Mouse (Mus musculus): Measurements from ENCODE around the gene Vps72.
"Not testable (repeated sequence)": the region's sequence is repeated elsewhere in the genome, so short reads cannot be mapped to it uniquely, and the experiment has no call there.

Gene Vps72

GRCm38 (mm10) chr3:95124972-95125371, 14.2 kb downstream of the Vps72 start:
- TF ChIP-seq NANOG (IDR thresholded peaks at IDR 0.05; ENCODE audit: borderline replicate concordance, low read length) = no peak
- TF ChIP-seq CTCF (conservative IDR thresholded peaks at IDR 0.05; ENCODE audit: low read length) = no peak
- no peak for TF ChIP-seq POU5F1 (IDR thresholded peaks at IDR 0.05; ENCODE audit: borderline replicate concordance, low read length)
- Histone ChIP-seq H3K4me3 (replicated peaks; ENCODE audit: low read length) (no peak overlapping the region), H3K4me1 (replicated peaks; ENCODE audit: low read depth, low read length) (peaks cover 47% of the 10 kb centered on the region), H3K36me3 (ENCODE audit: insufficient read depth, low read length) (peaks cover 58% of the 10 kb centered on the region), H3K27me3 (ENCODE audit: insufficient read depth, low read length) (no peaks in the 10 kb centered on the region), H3K9me3 (ENCODE audit: low read length) (no peaks in the 10 kb centered on the region)

- H3K9me3 ChIP-seq (ENCODE audit: low read length) = no peaks in the 10 kb centered on the region
- H3K4me3 ChIP-seq (replicated peaks; ENCODE audit: low read length) = no peak overlapping the region
- H3K27me3 ChIP-seq (ENCODE audit: insufficient read depth, low read length) = no peaks in the 10 kb centered on the region
- H3K36me3 ChIP-seq (ENCODE audit: insufficient read depth, low read length) = peaks cover 44% of the 10 kb centered on the region
- TF ChIP-seq CTCF (conservative IDR thresholded peaks at IDR 0.05; ENCODE audit: low read length) (no peak), POU5F1 (IDR thresholded peaks at IDR 0.05; ENCODE audit: borderline replicate concordance, low read length) (no peak), NANOG (IDR thresholded peaks at IDR 0.05; ENCODE audit: borderline replicate concordance, low read length) (no peak)
- peaks cover 48% of the 10 kb centered on the region for H3K4me1 ChIP-seq (replicated peaks; ENCODE audit: low read depth, low read length)
Measured at GRCm38 (mm10) chr3:95129226-95129651, 18.4 kb downstream of the Vps72 start.

GRCm38 (mm10) chr3:95130081-95130480, 19.3 kb downstream of the Vps72 start:
- no peaks in the 10 kb centered on the region for H3K9me3 ChIP-seq (ENCODE audit: low read length)
- TF ChIP-seq NANOG (IDR thresholded peaks at IDR 0.05; ENCODE audit: borderline replicate concordance, low read length) (no peak), CTCF (conservative IDR thresholded peaks at IDR 0.05; ENCODE audit: low read length) (no peak), POU5F1 (IDR thresholded peaks at IDR 0.05; ENCODE audit: borderline replicate concordance, low read length) (no peak)
- H3K4me1 ChIP-seq (replicated peaks; ENCODE audit: low read depth, low read length) = peaks cover 43% of the 10 kb centered on the region
- no peaks in the 10 kb centered on the region for H3K27me3 ChIP-seq (ENCODE audit: insufficient read depth, low read length)
- no peak overlapping the region for H3K4me3 ChIP-seq (replicated peaks; ENCODE audit: low read length)
- H3K36me3 ChIP-seq (ENCODE audit: insufficient read depth, low read length) = peaks cover 44% of the 10 kb centered on the region

GRCm38 (mm10) chr3:95132389-95132788, 21.6 kb downstream of the Vps72 start:
- TF ChIP-seq CTCF (conservative IDR thresholded peaks at IDR 0.05; ENCODE audit: low read length) = peak; percentile 37

GRCm38 (mm10) chr3:95133176-95133575, 22.4 kb downstream of the Vps72 start:
- H3K36me3 ChIP-seq (ENCODE audit: insufficient read depth, low read length) = peaks cover 38% of the 10 kb centered on the region
- peaks cover 54% of the 10 kb centered on the region for H3K4me1 ChIP-seq (replicated peaks; ENCODE audit: low read depth, low read length)
- peak overlapping the region; percentile 84 for H3K4me3 ChIP-seq (replicated peaks; ENCODE audit: low read length)
- no peaks in the 10 kb centered on the region for H3K27me3 ChIP-seq (ENCODE audit: insufficient read depth, low read length)
- no peaks in the 10 kb centered on the region for H3K9me3 ChIP-seq (ENCODE audit: low read length)
- TF ChIP-seq POU5F1 (IDR thresholded peaks at IDR 0.05; ENCODE audit: borderline replicate concordance, low read length) = no peak
- no peak for TF ChIP-seq CTCF (conservative IDR thresholded peaks at IDR 0.05; ENCODE audit: low read length)
- TF ChIP-seq NANOG (IDR thresholded peaks at IDR 0.05; ENCODE audit: borderline replicate concordance, low read length) = no peak

More at GRCm38 (mm10) chr3:95132389-95132788, 21.6 kb downstream of the Vps72 start:
- H3K4me1 ChIP-seq (replicated peaks; ENCODE audit: low read depth, low read length) = peaks cover 55% of the 10 kb centered on the region
- not testable (repeated sequence) for H3K27me3 ChIP-seq (ENCODE audit: insufficient read depth, low read length); H3K9me3 ChIP-seq (ENCODE audit: low read length)
- H3K4me3 ChIP-seq (replicated peaks; ENCODE audit: low read length) = peak overlapping the region; percentile 84; the same call in 1 of the 2 replicates
- H3K36me3 ChIP-seq (ENCODE audit: insufficient read depth, low read length) = peaks cover 40% of the 10 kb centered on the region

GRCm38 (mm10) chr3:95133680-95134101, 22.9 kb downstream of the Vps72 start, which contains the start of the genes Scnm1 and Lysmd1:
Gene Scnm1 (minus strand): TSS chr3:95134011.
Gene Lysmd1 (plus strand): TSS chr3:95134088.
- Histone ChIP-seq H3K36me3 (ENCODE audit: insufficient read depth, low read length) (peaks cover 33% of the 10 kb centered on the region), H3K27me3 (ENCODE audit: insufficient read depth, low read length) (no peaks in the 10 kb centered on the region), H3K4me1 (replicated peaks; ENCODE audit: low read depth, low read length) (peaks cover 50% of the 10 kb centered on the region), H3K9me3 (ENCODE audit: low read length) (no peaks in the 10 kb centered on the region), H3K4me3 (replicated peaks; ENCODE audit: low read length) (peak within 1 kb of the TSS; percentile 84)
- TF ChIP-seq NANOG (IDR thresholded peaks at IDR 0.05; ENCODE audit: borderline replicate concordance, low read length) = no peak
- 0 out of 2 replicates have a peak, but pooled peaks have one; percentile 8 for TF ChIP-seq CTCF (conservative IDR thresholded peaks at IDR 0.05; ENCODE audit: low read length)

- H3K27me3 ChIP-seq (ENCODE audit: insufficient read depth, low read length); H3K9me3 ChIP-seq (ENCODE audit: low read length): not testable (repeated sequence)
- Histone ChIP-seq H3K4me1 (replicated peaks; ENCODE audit: low read depth, low read length) (peaks cover 46% of the 10 kb centered on the region), H3K36me3 (ENCODE audit: insufficient read depth, low read length) (peaks cover 29% of the 10 kb centered on the region), H3K4me3 (replicated peaks; ENCODE audit: low read length) (peak overlapping the region; percentile 84; the same call in 1 of the 2 replicates)
Measured at GRCm38 (mm10) chr3:95134133-95134532, 23.3 kb downstream of the Vps72 start.

GRCm38 (mm10) chr3:95135023-95135422, 24.2 kb downstream of the Vps72 start:
- Histone ChIP-seq H3K9me3 (ENCODE audit: low read length) (no peaks in the 10 kb centered on the region), H3K36me3 (ENCODE audit: insufficient read depth, low read length) (peaks cover 20% of the 10 kb centered on the region), H3K27me3 (ENCODE audit: insufficient read depth, low read length) (peaks cover 7% of the 10 kb centered on the region), H3K4me3 (replicated peaks; ENCODE audit: low read length) (peak overlapping the region; percentile 63), H3K4me1 (replicated peaks; ENCODE audit: low read depth, low read length) (peaks cover 48% of the 10 kb centered on the region)
- no peak for TF ChIP-seq POU5F1 (IDR thresholded peaks at IDR 0.05; ENCODE audit: borderline replicate concordance, low read length)
- TF ChIP-seq CTCF (conservative IDR thresholded peaks at IDR 0.05; ENCODE audit: low read length) = no peak
- no peak for TF ChIP-seq NANOG (IDR thresholded peaks at IDR 0.05; ENCODE audit: borderline replicate concordance, low read length)

GRCm38 (mm10) chr3:95135433-95136052, 24.7 kb downstream of the Vps72 start:
- H3K27me3 ChIP-seq (ENCODE audit: insufficient read depth, low read length) = peaks cover 12% of the 10 kb centered on the region
- H3K4me3 ChIP-seq (replicated peaks; ENCODE audit: low read length) = no peak overlapping the region
- no peak for TF ChIP-seq CTCF (conservative IDR thresholded peaks at IDR 0.05; ENCODE audit: low read length)
- TF ChIP-seq NANOG (IDR thresholded peaks at IDR 0.05; ENCODE audit: borderline replicate concordance, low read length) = no peak
- no peak for TF ChIP-seq POU5F1 (IDR thresholded peaks at IDR 0.05; ENCODE audit: borderline replicate concordance, low read length)
- H3K4me1 ChIP-seq (replicated peaks; ENCODE audit: low read depth, low read length) = peaks cover 53% of the 10 kb centered on the region
- peaks cover 15% of the 10 kb centered on the region for H3K36me3 ChIP-seq (ENCODE audit: insufficient read depth, low read length)
- H3K9me3 ChIP-seq (ENCODE audit: low read length) = no peaks in the 10 kb centered on the region

All from E14TG2a.4 (cell line).